Mouse (Mus musculus) retina, embryonic 14.5 days (tissue): ENCODE measurements around the gene Pglyrp1.
A peak's percentile ranks its signal among the peaks of the same experiment; 100 is the strongest.

Experiments used
- DNase-seq: peaks from one replicate; pipeline ENCODE4 v3.0.0-alpha.2; 2015; ENCODE audit warnings: low spot score

Gene Pglyrp1

GRCm38 (mm10) chr7:18886963-18887362, 15.8 kb downstream of the Pglyrp1 start:
- DNase-seq: no peak

- no peak for DNase-seq
Observed at GRCm38 (mm10) chr7:18890848-18891247, 19.7 kb downstream of the Pglyrp1 start.

GRCm38 (mm10) chr7:18891872-18892599, 20.9 kb downstream of the Pglyrp1 start:
- peak; percentile 96 for DNase-seq

GRCm38 (mm10) chr7:18893009-18893408, 21.9 kb downstream of the Pglyrp1 start:
- DNase-seq: no peak

GRCm38 (mm10) chr7:18893651-18894430, 22.7 kb downstream of the Pglyrp1 start:
- peak; percentile 59 for DNase-seq

GRCm38 (mm10) chr7:18896536-18896935, 25.4 kb downstream of the Pglyrp1 start:
- peak; percentile 69 for DNase-seq

- no peak for DNase-seq
Observed at GRCm38 (mm10) chr7:18900513-18900912, 29.4 kb downstream of the Pglyrp1 start.

GRCm38 (mm10) chr7:18902486-18902885, 31.4 kb downstream of the Pglyrp1 start:
- DNase-seq: no peak

- no peak for DNase-seq
Observed at GRCm38 (mm10) chr7:18904971-18905370, 33.8 kb downstream of the Pglyrp1 start.

- no peak for DNase-seq
Observed at GRCm38 (mm10) chr7:18909797-18910196, 38.7 kb downstream of the Pglyrp1 start.

GRCm38 (mm10) chr7:18910241-18910831, 39.2 kb downstream of the Pglyrp1 start, which contains the start of gene Ccdc61:
Ccdc61 (minus strand) TSS chr7:18910415.
- peak; percentile 100 for DNase-seq

GRCm38 (mm10) chr7:18916254-18916653, 45.1 kb downstream of the Pglyrp1 start:
- DNase-seq: no peak

- DNase-seq: no peak
Observed at GRCm38 (mm10) chr7:18917931-18918330, 46.8 kb downstream of the Pglyrp1 start.

GRCm38 (mm10) chr7:18921069-18921468, 49.9 kb downstream of the Pglyrp1 start:
- peak; percentile 60 for DNase-seq

GRCm38 (mm10) chr7:18922807-18923206, 51.7 kb downstream of the Pglyrp1 start:
- peak; percentile 42 for DNase-seq

GRCm38 (mm10) chr7:18923267-18923666, 52.1 kb downstream of the Pglyrp1 start:
- DNase-seq: no peak

- DNase-seq: peak; percentile 60
Observed at GRCm38 (mm10) chr7:18923711-18924191, 52.6 kb downstream of the Pglyrp1 start.

- DNase-seq: peak; percentile 27
Observed at GRCm38 (mm10) chr7:18924321-18924720, 53.2 kb downstream of the Pglyrp1 start.

- DNase-seq: peak; percentile 96
Observed at GRCm38 (mm10) chr7:18925162-18925938, 54.2 kb downstream of the Pglyrp1 start, which contains the start of gene Nova2. Nova2 (plus strand) TSS chr7:18925888.

GRCm38 (mm10) chr7:18926041-18926790, 55.1 kb downstream of the Pglyrp1 start:
- peak; percentile 42 for DNase-seq

- no peak for DNase-seq
Observed at GRCm38 (mm10) chr7:18926911-18927310, 55.8 kb downstream of the Pglyrp1 start.
